Mouse (Mus musculus) adrenal gland, postnatal 25 days (tissue): ENCODE results near the gene Akap13. TPM values are rescaled to one million over a fixed set of nuclear protein-coding genes. Genes with fewer than 3 reads are reported as not detected.
"Not testable (repeated sequence)": the region's sequence is repeated elsewhere in the genome, so short reads cannot be mapped to it uniquely, and the experiment has no call there.

Experiments used
- DNase-seq: peaks from one replicate; pipeline ENCODE4 v3.0.0; 2021; ENCODE audit warnings: mixed read lengths
- total RNA-seq: library from RNA; stranded (reverse); gene quantifications from 2 replicates; pipeline ENCODE4 v1.2.3, GENCODE M21; 2021

The Akap13 gene
- total RNA-seq, 1 experiment from 2014 or later, result 56.7 TPM

GRCm38 (mm10) chr7:75762225-75762624 lies 306.9 kb downstream of the Akap13 start:
- peak; percentile 30 for DNase-seq

DNA sequence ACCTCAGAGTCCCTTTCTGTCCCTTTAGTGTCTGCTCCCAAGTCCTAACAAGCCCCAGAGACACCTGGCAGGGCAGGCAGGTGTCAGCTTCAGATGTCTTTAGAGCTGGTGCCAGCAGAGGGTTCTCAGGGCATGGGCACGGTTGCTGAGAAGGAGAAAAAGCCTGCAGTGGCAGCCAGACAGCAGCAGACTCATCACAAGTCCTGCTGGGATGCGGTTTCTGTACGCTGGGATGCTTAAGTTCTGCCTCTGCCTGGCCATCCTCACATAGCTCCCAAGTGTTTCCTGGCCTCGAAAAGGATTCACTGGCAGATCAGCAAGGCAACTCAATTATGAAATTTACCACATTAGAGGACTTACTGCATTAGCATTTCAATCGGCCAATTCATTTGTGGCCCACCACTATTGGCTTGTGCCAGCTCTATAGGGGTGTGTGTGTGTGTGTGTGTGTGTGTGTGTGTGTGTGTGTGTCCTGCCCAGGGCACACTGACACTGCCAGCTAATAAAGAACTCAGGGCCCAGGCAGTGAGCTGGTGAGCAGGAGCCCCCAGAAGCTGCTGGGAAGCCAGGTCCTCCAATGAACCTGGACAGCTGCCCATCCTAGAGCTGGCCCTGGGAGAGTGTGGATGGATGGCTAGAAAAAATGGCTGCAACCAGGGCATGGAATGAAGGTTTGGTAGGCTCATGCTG lies 311.9 kb downstream of the Akap13 start:
- not testable (repeated sequence) for DNase-seq

DNA sequence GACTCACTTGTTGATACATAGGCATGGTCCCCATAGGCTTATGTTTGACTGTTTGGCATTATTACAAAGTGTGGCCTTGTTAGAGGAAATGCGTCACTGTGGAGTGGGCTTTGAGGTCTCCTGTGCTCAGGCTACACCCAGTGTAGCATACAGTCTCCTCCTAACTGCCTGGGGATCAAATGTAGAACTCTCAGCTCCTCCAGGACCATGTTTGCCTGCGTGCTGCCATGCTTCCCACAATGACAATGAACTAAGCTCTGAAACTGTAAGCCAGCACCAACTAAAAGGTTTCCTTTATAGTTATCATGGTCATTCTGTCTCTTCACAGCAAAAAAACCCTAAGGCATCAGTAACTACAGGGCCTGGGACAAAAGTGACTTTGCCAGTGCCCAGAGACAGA lies 312.8 kb downstream of the Akap13 start:
- no peak for DNase-seq

- no peak for DNase-seq
These were observed 314.6 kb downstream of the Akap13 start for GRCm38 (mm10) chr7:75769909-75770308.

DNA sequence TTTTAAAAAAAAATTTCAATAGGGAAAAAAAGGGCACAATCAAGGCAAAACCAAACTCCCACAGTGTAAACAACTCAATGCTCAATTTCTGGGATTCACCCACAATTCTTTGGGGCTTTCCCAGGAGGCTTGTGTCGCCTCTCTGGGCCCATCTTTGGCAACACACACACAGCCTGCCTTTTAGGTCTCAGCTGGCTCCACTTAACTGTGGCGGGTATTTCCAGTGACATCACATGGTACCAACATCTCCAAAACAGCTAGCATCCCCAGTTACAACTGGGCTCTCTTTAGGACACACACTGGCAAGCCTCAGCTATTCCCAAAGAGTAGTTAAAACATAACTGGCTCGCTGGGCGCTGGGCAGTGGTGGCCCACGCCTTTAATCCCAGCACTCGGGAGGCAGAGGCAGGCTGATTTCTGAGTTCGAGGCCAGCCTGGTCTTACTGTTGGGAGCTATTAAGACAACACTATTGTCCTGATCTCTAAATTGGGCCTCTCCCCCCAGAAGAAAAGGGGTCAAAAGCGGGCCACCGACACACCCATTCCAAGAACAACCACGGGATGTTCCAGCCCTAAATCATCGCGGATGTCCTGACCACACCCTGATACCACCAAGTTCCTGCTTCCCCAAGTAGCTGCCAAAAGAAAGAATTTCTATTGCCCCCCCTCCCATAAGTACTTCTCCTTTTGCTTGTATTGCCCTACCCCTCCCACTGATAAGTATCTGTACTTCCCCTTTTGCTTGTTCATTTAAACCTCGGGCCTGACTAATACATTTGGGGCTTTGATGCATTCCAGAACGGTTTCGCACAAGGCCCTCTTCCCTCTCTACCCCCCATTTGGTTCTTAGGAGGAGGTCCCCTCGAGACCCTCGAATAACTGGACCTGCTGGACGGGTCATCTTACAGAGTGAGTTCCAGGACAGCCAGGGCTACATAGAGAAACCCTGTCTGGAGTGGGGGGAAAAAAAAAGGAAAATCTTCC lies 319.1 kb downstream of the Akap13 start:
- not testable (repeated sequence) for DNase-seq

- no peak for DNase-seq
These were observed 322.7 kb downstream of the Akap13 start for GRCm38 (mm10) chr7:75778053-75778452.

GRCm38 (mm10) chr7:75780812-75781211 lies 325.5 kb downstream of the Akap13 start:
- DNase-seq, result no peak

- no peak for DNase-seq
These were observed 326.1 kb downstream of the Akap13 start for GRCm38 (mm10) chr7:75781298-75781947.

DNA sequence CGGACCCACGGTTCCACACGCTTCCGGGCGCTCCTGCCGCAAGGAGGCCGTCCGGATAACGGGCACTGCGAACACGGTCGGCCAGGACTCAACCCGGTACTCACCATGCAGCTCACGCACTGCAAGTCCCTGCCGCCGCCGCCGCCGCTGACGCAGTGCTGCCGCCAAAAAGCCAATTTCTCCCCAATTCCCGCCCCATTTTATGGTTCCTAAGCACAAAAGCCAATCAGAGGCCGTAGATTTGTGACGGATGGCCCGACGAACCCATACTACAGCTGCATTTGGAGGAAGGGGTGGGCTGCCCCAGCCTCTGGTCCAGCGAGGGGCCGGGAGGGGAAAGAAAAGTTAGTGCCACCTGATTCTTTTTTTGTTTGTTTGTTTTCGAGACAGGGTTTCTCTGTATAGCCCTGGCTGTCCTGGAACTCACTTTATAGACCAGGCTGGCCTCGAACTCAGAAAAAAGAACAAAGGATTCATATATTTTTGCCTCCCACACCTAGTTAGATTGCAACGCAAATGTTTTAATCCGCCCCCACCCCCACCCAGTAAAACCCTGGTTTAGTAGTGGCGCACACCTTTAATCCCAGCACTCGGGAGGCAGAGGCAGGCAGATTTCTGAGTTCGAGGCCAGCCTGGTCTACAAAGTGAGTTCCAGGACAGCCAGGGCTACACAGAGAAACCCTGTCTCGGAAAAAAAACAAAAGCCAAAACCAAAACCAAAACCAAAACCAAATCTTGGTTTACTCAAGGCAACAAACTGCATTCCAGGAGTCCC lies 326.8 kb downstream of the Akap13 start:
- DNase-seq, result peak; percentile 86

- DNase-seq, result no peak
These were observed 327.3 kb downstream of the Akap13 start for GRCm38 (mm10) chr7:75782723-75783011.

DNA sequence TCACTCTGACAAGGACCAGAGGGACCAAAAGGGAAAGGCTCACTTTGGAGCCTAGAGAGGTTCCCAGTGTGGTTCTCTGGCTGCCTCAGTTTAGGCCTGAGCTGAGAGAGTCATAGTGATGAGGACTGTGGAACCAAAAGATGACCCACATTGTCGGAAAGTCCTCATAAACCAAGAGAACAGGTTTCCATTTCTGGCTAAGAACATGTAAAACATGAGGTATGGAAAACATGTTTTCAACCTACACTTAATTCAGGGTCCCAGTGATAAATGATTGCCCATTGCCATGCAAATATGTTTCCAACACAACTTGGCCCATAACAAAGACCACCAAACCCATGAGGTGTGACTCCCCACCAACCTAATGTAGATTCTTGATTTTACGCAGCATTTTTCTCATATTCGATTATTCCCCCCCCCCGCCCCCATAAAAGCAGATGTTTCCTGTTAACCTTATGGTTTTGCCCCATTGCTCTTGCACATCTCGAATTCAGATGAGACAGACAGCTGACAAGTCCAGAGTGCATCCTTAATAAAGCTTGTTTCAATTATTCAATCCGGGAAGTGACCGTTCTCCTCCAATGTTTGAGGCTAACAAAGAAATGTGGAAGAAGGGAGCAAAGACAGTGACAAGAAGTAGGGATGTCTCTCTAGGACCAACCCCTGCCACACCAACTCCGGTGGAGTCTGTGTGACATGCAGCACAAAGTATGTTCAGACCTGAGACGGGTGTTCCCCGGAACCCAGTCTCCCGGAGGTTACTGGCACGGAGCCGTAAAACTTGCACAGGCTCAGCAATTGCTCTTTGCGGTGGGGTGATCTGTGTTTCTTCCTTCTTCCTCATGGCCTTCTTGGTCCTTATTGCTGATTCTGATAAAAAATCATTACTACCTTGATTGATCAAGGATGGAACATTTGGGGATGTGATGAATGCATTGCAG lies 330.3 kb downstream of the Akap13 start:
- DNase-seq, result no peak

- no peak for DNase-seq
These were observed 331.5 kb downstream of the Akap13 start for GRCm38 (mm10) chr7:75786812-75787211.

- no peak for DNase-seq
These were observed 332.0 kb downstream of the Akap13 start for GRCm38 (mm10) chr7:75787371-75787770.

- not testable (repeated sequence) for DNase-seq
These were observed 332.9 kb downstream of the Akap13 start for GRCm38 (mm10) chr7:75788069-75788800.

DNA sequence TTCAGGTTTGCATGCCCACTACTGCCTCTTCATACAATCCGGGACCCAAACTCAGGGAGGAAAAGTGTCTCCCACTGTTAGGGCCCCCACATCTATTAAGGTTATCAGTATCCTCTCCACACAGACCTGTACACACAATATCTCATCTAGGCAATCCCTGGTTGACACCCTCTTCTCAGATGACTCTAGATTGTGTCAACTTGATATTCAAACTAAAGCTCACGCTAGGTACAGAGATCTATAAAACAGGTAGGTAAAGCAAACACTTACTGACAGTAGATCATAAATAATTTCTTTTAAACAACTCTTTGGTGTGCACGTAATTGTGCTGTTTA lies 333.4 kb downstream of the Akap13 start:
- not testable (repeated sequence) for DNase-seq

DNA sequence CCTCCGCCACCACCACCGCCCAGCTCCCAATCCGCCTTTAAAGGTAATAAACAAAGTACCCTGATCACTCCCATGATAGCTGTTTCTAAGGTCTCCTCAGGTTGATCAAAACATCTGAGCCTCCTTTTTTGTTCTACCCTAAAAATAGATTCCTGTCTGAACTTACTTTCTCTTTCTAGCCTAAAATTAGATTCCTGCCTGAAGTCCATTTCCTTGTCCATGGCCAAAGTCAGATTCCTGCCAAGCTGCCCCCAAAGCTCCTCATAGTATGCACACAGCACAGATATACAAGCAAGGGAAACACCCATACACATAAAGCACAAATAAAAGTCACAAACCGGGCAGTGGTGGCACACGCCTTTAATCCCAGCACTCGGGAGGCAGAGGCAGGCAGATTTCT lies 334.4 kb downstream of the Akap13 start:
- no peak for DNase-seq

DNA sequence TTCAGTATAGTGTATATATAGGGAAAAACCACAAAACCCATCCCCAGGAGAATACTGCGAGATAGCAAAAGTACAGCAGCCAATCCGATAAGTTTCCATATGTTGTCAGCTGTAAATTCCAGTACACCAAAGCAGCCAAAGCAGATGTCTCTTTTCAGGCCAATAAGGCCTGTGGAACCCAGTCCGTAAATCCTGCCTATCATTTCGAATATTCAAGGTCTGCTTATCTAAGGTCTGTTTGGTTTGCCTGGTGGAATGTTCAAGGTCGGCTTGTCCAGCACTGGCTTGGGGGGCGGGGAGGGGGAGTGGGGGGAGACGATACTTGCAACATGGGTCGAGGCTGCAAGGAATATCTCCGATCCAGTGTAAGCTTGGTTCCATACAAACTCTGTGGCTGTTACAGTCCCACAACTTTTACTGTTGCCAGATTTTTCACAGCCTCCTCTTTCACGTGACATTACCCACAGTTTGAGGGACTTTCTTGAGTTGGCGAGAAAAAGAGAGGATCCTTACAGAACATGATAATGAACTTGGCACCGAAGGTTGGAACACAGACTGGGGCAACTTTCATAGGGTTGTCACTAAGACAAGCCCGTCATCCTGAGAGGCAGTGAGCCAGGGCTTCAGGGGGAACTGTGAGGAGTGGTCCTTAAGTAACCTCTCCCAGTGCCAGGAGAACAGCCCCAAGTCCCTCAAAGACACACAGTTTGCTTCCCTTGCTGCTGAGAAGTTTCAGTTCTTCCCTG lies 335.9 kb downstream of the Akap13 start:
- DNase-seq, result not testable (repeated sequence)

GRCm38 (mm10) chr7:75793091-75793490 lies 337.8 kb downstream of the Akap13 start:
- DNase-seq, result no peak

DNA sequence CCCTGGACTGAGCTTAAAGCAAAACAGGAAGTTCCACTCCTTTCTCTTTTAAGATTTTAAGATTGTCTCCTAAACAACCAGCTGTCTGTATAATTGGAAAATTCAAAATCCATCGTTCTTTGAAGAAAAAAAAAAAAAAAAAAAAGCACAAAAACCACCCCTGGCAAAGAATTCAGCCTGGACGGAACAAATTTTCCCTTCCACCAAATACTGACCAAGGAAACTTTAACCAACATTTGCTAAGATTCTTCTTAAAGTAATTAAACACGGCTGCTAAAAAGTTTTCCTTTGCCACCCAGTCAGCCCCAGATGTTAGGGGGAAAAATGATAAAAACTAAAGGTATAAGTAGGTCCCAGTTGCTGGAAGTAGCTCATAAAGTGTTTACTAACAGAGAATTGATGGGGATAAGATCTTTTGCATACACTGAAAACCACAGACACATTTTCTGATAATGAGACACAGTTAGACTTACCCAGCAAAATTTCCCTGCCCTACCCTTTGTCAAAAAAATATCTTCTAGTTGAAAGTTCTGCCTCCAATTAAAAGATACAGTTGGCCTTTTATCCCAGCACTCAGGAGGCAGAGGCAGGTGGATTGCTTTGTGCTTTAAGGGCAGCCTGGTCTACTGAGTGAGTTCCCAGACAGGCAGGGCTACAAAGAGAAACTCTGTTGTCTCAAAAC lies 338.5 kb downstream of the Akap13 start:
- no peak for DNase-seq
